Mouse (Mus musculus) thymus, postnatal 0 days (tissue): ENCODE data around the gene Zfp786. TPM values are rescaled to one million over a fixed set of nuclear protein-coding genes. Genes with fewer than 3 reads are reported as not detected.
A peak's percentile ranks its signal among the peaks of the same experiment; 100 is the strongest.

Source experiments
- DNase-seq: peaks from one replicate; pipeline ENCODE4 v3.0.0-alpha.2; 2015; ENCODE audit warnings: low spot score
- polyA plus RNA-seq: library from polyadenylated mRNA; unstranded; fragments of >200 nt; fragmentation: Nextera tagmentation; extraction: Ambion mirVana; gene quantifications from 2 replicates; pipeline ENCODE4 v1.2.1, GENCODE M21; 2015

Gene Zfp786
- polyA plus RNA-seq, 1 experiment from 2014 or later: 2.6 TPM

- DNase-seq: no peak
Observed at GRCm38 (mm10) chr6:47821776-47822175, 8.9 kb downstream of the Zfp786 start.

- no peak for DNase-seq
Observed at GRCm38 (mm10) chr6:47821236-47821635, 9.4 kb downstream of the Zfp786 start.

GRCm38 (mm10) chr6:47819626-47820325 lies 10.9 kb downstream of the Zfp786 start:
- no peak for DNase-seq

GRCm38 (mm10) chr6:47818721-47819120 lies 11.9 kb downstream of the Zfp786 start:
- DNase-seq: no peak

- DNase-seq: no peak
Observed at GRCm38 (mm10) chr6:47816151-47816550, 14.5 kb downstream of the Zfp786 start.

GRCm38 (mm10) chr6:47813257-47813878 lies 17.3 kb downstream of the Zfp786 start, which contains the start of gene Pdia4:
TSS of gene Pdia4 (minus strand) at chr6:47813430.
- DNase-seq: peak; percentile 99

- peak; percentile 13 for DNase-seq
Observed at GRCm38 (mm10) chr6:47812271-47812915, 18.3 kb downstream of the Zfp786 start.

GRCm38 (mm10) chr6:47811324-47811723 lies 19.3 kb downstream of the Zfp786 start:
- DNase-seq: no peak

- DNase-seq: peak; percentile 14
Observed at GRCm38 (mm10) chr6:47810181-47810580, 20.5 kb downstream of the Zfp786 start.

GRCm38 (mm10) chr6:47809053-47809452 lies 21.6 kb downstream of the Zfp786 start:
- DNase-seq: no peak

- no peak for DNase-seq
Observed at GRCm38 (mm10) chr6:47808545-47808944, 22.1 kb downstream of the Zfp786 start.

GRCm38 (mm10) chr6:47807419-47807818 lies 23.2 kb downstream of the Zfp786 start:
- no peak for DNase-seq

- DNase-seq: no peak
Observed at GRCm38 (mm10) chr6:47805520-47805919, 25.1 kb downstream of the Zfp786 start.

- DNase-seq: peak; percentile 87
Observed at GRCm38 (mm10) chr6:47799079-47799478, 31.6 kb downstream of the Zfp786 start.

- no peak for DNase-seq
Observed at GRCm38 (mm10) chr6:47794106-47794830, 36.4 kb downstream of the Zfp786 start.

GRCm38 (mm10) chr6:47793284-47793683 lies 37.4 kb downstream of the Zfp786 start:
- no peak for DNase-seq

GRCm38 (mm10) chr6:47792533-47792932 lies 38.1 kb downstream of the Zfp786 start:
- no peak for DNase-seq

- peak; percentile 45 for DNase-seq
Observed at GRCm38 (mm10) chr6:47790745-47791144, 39.9 kb downstream of the Zfp786 start.

- DNase-seq: peak; percentile 4
Observed at GRCm38 (mm10) chr6:47788821-47789220, 41.8 kb downstream of the Zfp786 start.

GRCm38 (mm10) chr6:47787941-47788736 lies 42.5 kb downstream of the Zfp786 start:
- DNase-seq: peak; percentile 76
